Mouse (Mus musculus): ENCODE measurements around the gene Cox8c.

Gene Cox8c

GRCm38 (mm10) chr12:102949395-102950208 lies 50.5 kb downstream of the Cox8c start:
- in situ Hi-C loops (cut with MboI; ENCODE audit: low pct_unique_long_range_greater_than_20kb in 1 of 2, low sequenced_read_pairs in 2 of 2, unreplicated experiment in 1 of 2), result no loop called here

Data from mouse embryonic stem cell (cell line).